Mouse (Mus musculus): ENCODE measurements at regions not wholly inside any gene's neighbourhood (a gene's known extent, or its start where the extent isn't known, plus 50 kb on each side); places are given as distances from the start of the nearest gene placed in this dataset.

GRCm38 (mm10) chr4:81082290-81082947, 172.0 kb downstream of the Lurap1l start:
- Histone ChIP-seq H3K4me1 (no peaks in the 10 kb centered on the region), H3K36me3 (replicated peaks; ENCODE audit: low read length) (no peaks in the 10 kb centered on the region), H3K4me3 (replicated peaks) (no peak overlapping the region), H3K27me3 (replicated peaks) (no peaks in the 10 kb centered on the region), H3K9me3 (peaks cover 12% of the 10 kb centered on the region)
- TF ChIP-seq GATA1 (IDR thresholded peaks at IDR 0.05; ENCODE audit: borderline replicate concordance, low read length) (no peak), FLI1 (IDR thresholded peaks at IDR 0.05; ENCODE audit: low read length) (no peak)

GRCm38 (mm10) chr4:81085188-81085587, 174.7 kb downstream of the Lurap1l start:
- H3K36me3 ChIP-seq (replicated peaks; ENCODE audit: low read length), result no peaks in the 10 kb centered on the region
- no peaks in the 10 kb centered on the region for H3K4me1 ChIP-seq
- TF ChIP-seq GATA1 (IDR thresholded peaks at IDR 0.05; ENCODE audit: borderline replicate concordance, low read length) (no peak), FLI1 (IDR thresholded peaks at IDR 0.05; ENCODE audit: low read length) (no peak)
- H3K27me3 ChIP-seq (replicated peaks), result no peaks in the 10 kb centered on the region
- H3K4me3 ChIP-seq (replicated peaks), result no peak overlapping the region
- peaks cover 12% of the 10 kb centered on the region for H3K9me3 ChIP-seq

- Histone ChIP-seq H3K4me3 (replicated peaks) (no peak overlapping the region), H3K36me3 (replicated peaks; ENCODE audit: low read length) (no peaks in the 10 kb centered on the region), H3K4me1 (no peaks in the 10 kb centered on the region), H3K27me3 (replicated peaks) (no peaks in the 10 kb centered on the region), H3K9me3 (no peaks in the 10 kb centered on the region)
- TF ChIP-seq GATA1 (IDR thresholded peaks at IDR 0.05; ENCODE audit: borderline replicate concordance, low read length), result no peak
- TF ChIP-seq FLI1 (IDR thresholded peaks at IDR 0.05; ENCODE audit: low read length), result no peak
Observed at GRCm38 (mm10) chr4:81096581-81096980, 186.1 kb downstream of the Lurap1l start.

GRCm38 (mm10) chr4:81097597-81097996, 187.2 kb downstream of the Lurap1l start:
- no peaks in the 10 kb centered on the region for H3K4me1 ChIP-seq
- TF ChIP-seq FLI1 (IDR thresholded peaks at IDR 0.05; ENCODE audit: low read length) (no peak), GATA1 (IDR thresholded peaks at IDR 0.05; ENCODE audit: borderline replicate concordance, low read length) (no peak)

GRCm38 (mm10) chr4:81101049-81101448, 190.6 kb downstream of the Lurap1l start:
- TF ChIP-seq FLI1 (IDR thresholded peaks at IDR 0.05; ENCODE audit: low read length), result no peak
- TF ChIP-seq GATA1 (IDR thresholded peaks at IDR 0.05; ENCODE audit: borderline replicate concordance, low read length), result no peak
- H3K4me3 ChIP-seq (replicated peaks), result no peak overlapping the region
- no peaks in the 10 kb centered on the region for H3K36me3 ChIP-seq (replicated peaks; ENCODE audit: low read length)
- no peaks in the 10 kb centered on the region for H3K4me1 ChIP-seq
- no peaks in the 10 kb centered on the region for H3K27me3 ChIP-seq (replicated peaks)
- no peaks in the 10 kb centered on the region for H3K9me3 ChIP-seq

More at GRCm38 (mm10) chr4:81097597-81097996, 187.2 kb downstream of the Lurap1l start:
- no peak overlapping the region for H3K4me3 ChIP-seq (replicated peaks)
- no peaks in the 10 kb centered on the region for H3K27me3 ChIP-seq (replicated peaks)
- no peaks in the 10 kb centered on the region for H3K9me3 ChIP-seq
- H3K36me3 ChIP-seq (replicated peaks; ENCODE audit: low read length), result no peaks in the 10 kb centered on the region

- H3K4me1 ChIP-seq, result no peaks in the 10 kb centered on the region
- H3K27me3 ChIP-seq (replicated peaks), result no peaks in the 10 kb centered on the region
- no peaks in the 10 kb centered on the region for H3K36me3 ChIP-seq (replicated peaks; ENCODE audit: low read length)
- no peak for TF ChIP-seq GATA1 (IDR thresholded peaks at IDR 0.05; ENCODE audit: borderline replicate concordance, low read length)
- TF ChIP-seq FLI1 (IDR thresholded peaks at IDR 0.05; ENCODE audit: low read length), result no peak
- H3K9me3 ChIP-seq, result peaks cover 3% of the 10 kb centered on the region; the same call in 1 of the 2 replicates
- H3K4me3 ChIP-seq (replicated peaks), result no peak overlapping the region
Observed at GRCm38 (mm10) chr4:81111307-81111706, 200.9 kb downstream of the Lurap1l start.

- H3K9me3 ChIP-seq, result peaks cover 3% of the 10 kb centered on the region; the same call in 1 of the 2 replicates
- H3K36me3 ChIP-seq (replicated peaks; ENCODE audit: low read length), result no peaks in the 10 kb centered on the region
- H3K27me3 ChIP-seq (replicated peaks), result no peaks in the 10 kb centered on the region
- no peak overlapping the region for H3K4me3 ChIP-seq (replicated peaks)
- TF ChIP-seq GATA1 (IDR thresholded peaks at IDR 0.05; ENCODE audit: borderline replicate concordance, low read length), result no peak
- TF ChIP-seq FLI1 (IDR thresholded peaks at IDR 0.05; ENCODE audit: low read length), result no peak
- H3K4me1 ChIP-seq, result no peaks in the 10 kb centered on the region
Observed at GRCm38 (mm10) chr4:81116411-81116810, 206.0 kb downstream of the Lurap1l start.

GRCm38 (mm10) chr4:81124155-81124554, 213.7 kb downstream of the Lurap1l start:
- no peak for TF ChIP-seq FLI1 (IDR thresholded peaks at IDR 0.05; ENCODE audit: low read length)
- TF ChIP-seq GATA1 (IDR thresholded peaks at IDR 0.05; ENCODE audit: borderline replicate concordance, low read length), result no peak
- no peak overlapping the region for H3K4me3 ChIP-seq (replicated peaks)
- no peaks in the 10 kb centered on the region for H3K4me1 ChIP-seq
- no peaks in the 10 kb centered on the region for H3K27me3 ChIP-seq (replicated peaks)
- no peaks in the 10 kb centered on the region for H3K9me3 ChIP-seq
- H3K36me3 ChIP-seq (replicated peaks; ENCODE audit: low read length), result no peaks in the 10 kb centered on the region

GRCm38 (mm10) chr4:81129874-81130273, 219.4 kb downstream of the Lurap1l start:
- no peak for TF ChIP-seq GATA1 (IDR thresholded peaks at IDR 0.05; ENCODE audit: borderline replicate concordance, low read length)
- TF ChIP-seq FLI1 (IDR thresholded peaks at IDR 0.05; ENCODE audit: low read length), result no peak
- Histone ChIP-seq H3K27me3 (replicated peaks) (no peaks in the 10 kb centered on the region), H3K4me1 (no peaks in the 10 kb centered on the region), H3K4me3 (replicated peaks) (no peak overlapping the region), H3K9me3 (no peaks in the 10 kb centered on the region; the same call in 1 of the 2 replicates), H3K36me3 (replicated peaks; ENCODE audit: low read length) (no peaks in the 10 kb centered on the region)

- no peak for TF ChIP-seq FLI1 (IDR thresholded peaks at IDR 0.05; ENCODE audit: low read length)
- TF ChIP-seq GATA1 (IDR thresholded peaks at IDR 0.05; ENCODE audit: borderline replicate concordance, low read length), result no peak
- no peak overlapping the region for H3K4me3 ChIP-seq (replicated peaks)
- no peaks in the 10 kb centered on the region for H3K27me3 ChIP-seq (replicated peaks)
- no peaks in the 10 kb centered on the region; the same call in 1 of the 2 replicates for H3K4me1 ChIP-seq
- peaks cover 13% of the 10 kb centered on the region for H3K9me3 ChIP-seq
- no peaks in the 10 kb centered on the region for H3K36me3 ChIP-seq (replicated peaks; ENCODE audit: low read length)
Observed at GRCm38 (mm10) chr4:81173111-81173510, 262.7 kb downstream of the Lurap1l start.

All from megakaryocyte, embryonic 14.5 days (primary cell).